Mouse (Mus musculus) kidney, adult 2 months (tissue): ENCODE results near the gene Nfe2l3.

ENCODE experiments used
- CTCF ChIP-seq: fragments of 200-500 bp; conservative IDR thresholded peaks from 2 replicates; pipeline ENCODE4 v1.5.1; 2011; ENCODE audit warnings: low read depth, mild to moderate bottlenecking, control low read depth, low read length, moderate library complexity, mixed read lengths; ENCODE audit not compliant: insufficient read depth, insufficient read length
- POLR2A ChIP-seq: fragments of 200-500 bp; IDR thresholded peaks from one replicate; pipeline ENCODE4 v1.6.1; 2011; ENCODE audit warnings: low read depth, low read length, control low read depth

DNA sequence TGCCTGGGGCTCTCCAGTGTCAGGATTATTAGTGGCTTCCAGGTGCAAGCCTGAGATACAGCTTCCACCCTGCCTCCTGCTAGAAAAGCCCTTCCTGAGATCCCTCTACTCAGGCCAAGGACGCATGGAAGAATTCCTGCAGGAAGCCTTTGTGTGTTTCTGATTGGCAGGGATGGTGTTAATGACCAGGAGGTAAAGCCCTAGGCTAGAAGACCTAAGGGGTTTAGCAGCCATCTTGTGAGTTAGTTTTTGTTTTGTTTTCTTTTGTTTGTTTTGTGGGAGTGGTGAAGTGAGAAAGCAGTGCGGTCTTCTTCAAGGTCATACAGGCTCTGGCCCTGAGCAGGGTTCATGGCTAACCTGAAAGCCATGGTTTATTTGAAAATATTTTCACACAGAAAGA, 75.1 kb downstream of the Nfe2l3 start:
- TF ChIP-seq CTCF (no peak), POLR2A (no peak)
